In the genomic region with DNA sequence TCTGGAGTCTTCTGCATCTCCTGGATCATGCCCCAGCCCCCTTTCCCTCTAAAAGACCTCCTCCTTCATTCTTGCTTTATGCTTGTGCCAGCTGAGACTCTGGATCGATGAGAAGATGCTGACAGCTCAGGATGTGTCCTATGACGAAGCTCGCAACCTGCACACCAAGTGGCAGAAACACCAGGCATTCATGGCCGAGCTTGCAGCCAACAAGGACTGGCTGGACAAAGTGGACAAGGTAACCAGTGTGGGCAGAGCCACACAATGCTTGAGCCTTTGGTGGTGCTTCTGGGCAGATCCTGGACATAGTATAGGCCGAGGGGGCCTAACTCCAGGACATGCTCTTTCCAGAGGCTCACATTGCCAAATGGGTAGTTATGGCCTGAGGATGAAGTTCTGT, we compare ENCODE assay signal across 32 mouse cellular contexts. TPM values are rescaled to one million over a fixed set of nuclear protein-coding genes. Genes with fewer than 3 reads are reported as not detected.
"Had no signal": no experiment of that assay in that cellular context is flagged by ENCODE, and none has a peak within 500 bp of the region (broad histone marks: within the 10 kb centered on the region; RNA-seq: fewer than 3 reads in every experiment).

No protein-coding gene starts in this region.

- H3K27me3 ChIP-seq: limb, embryonic 12.5 days; limb, embryonic 13.5 days; limb, embryonic 15.5 days; liver, embryonic 13.5 days; liver, embryonic 15.5 days; lung, embryonic 15.5 days; midbrain, embryonic 12.5 days; midbrain, embryonic 13.5 days; midbrain, embryonic 15.5 days; neural tube, embryonic 12.5 days; neural tube, embryonic 13.5 days had no signal

- H3K27ac ChIP-seq: limb, embryonic 12.5 days; limb, embryonic 13.5 days; limb, embryonic 15.5 days; liver, embryonic 12.5 days; liver, embryonic 13.5 days; liver, embryonic 14.5 days; liver, embryonic 15.5 days; lung, embryonic 15.5 days; macrophage; midbrain, embryonic 10.5 days; midbrain, embryonic 12.5 days; midbrain, embryonic 13.5 days; midbrain, embryonic 15.5 days; neural tube, embryonic 12.5 days; neural tube, embryonic 13.5 days had no signal

- H3K4me2 ChIP-seq: limb, embryonic 12.5 days; limb, embryonic 13.5 days; limb, embryonic 15.5 days; liver, embryonic 11.5 days; liver, embryonic 12.5 days; liver, embryonic 13.5 days; liver, embryonic 15.5 days; lung, embryonic 14.5 days; lung, embryonic 15.5 days; midbrain, embryonic 11.5 days; midbrain, embryonic 12.5 days; midbrain, embryonic 13.5 days; midbrain, embryonic 15.5 days; neural tube, embryonic 12.5 days; neural tube, embryonic 13.5 days had no signal

- ATAC-seq: liver, embryonic 12.5 days; liver, postnatal 0 days; lung, postnatal 0 days; midbrain, embryonic 13.5 days; midbrain, embryonic 15.5 days; midbrain, embryonic 16.5 days had no signal

- H3K36me3 ChIP-seq: liver, embryonic 12.5 days; liver, embryonic 13.5 days; liver, embryonic 15.5 days; lung, embryonic 15.5 days had no signal

- H3K4me1 ChIP-seq: limb, embryonic 15.5 days; liver, embryonic 12.5 days; liver, embryonic 13.5 days; liver, embryonic 15.5 days; lung, embryonic 15.5 days; midbrain, embryonic 10.5 days; midbrain, embryonic 12.5 days; midbrain, embryonic 13.5 days; midbrain, embryonic 15.5 days; neural tube, embryonic 12.5 days; neural tube, embryonic 13.5 days had no signal

- H3K9me3 ChIP-seq: limb, embryonic 12.5 days; limb, embryonic 13.5 days; limb, embryonic 15.5 days; liver, embryonic 12.5 days; liver, embryonic 13.5 days; liver, embryonic 15.5 days; lung, embryonic 15.5 days; megakaryocyte, embryonic 14.5 days; midbrain, embryonic 10.5 days; midbrain, embryonic 12.5 days; midbrain, embryonic 13.5 days; midbrain, embryonic 15.5 days; neural tube, embryonic 12.5 days; neural tube, embryonic 13.5 days had no signal

- DNase-seq: left cerebral cortex, postnatal 4 days; liver; liver, embryonic 13.5 days; liver, postnatal 0 days; lung, adult 18-20 months; lung, adult 2 months; lung, embryonic 14.5 days; lung, postnatal 10 days; lung, postnatal 14 days; lung, postnatal 36 days; lung, postnatal 4 days; midbrain, embryonic 14.5 days had no signal

- H3K4me3 ChIP-seq: limb, embryonic 12.5 days; limb, embryonic 13.5 days; limb, embryonic 15.5 days; liver, embryonic 12.5 days; liver, embryonic 13.5 days; liver, embryonic 15.5 days; lung, embryonic 15.5 days; megakaryocyte, embryonic 14.5 days; midbrain, embryonic 10.5 days; midbrain, embryonic 12.5 days; midbrain, embryonic 13.5 days; midbrain, embryonic 15.5 days; myocyte; neural tube, embryonic 12.5 days; neural tube, embryonic 13.5 days had no signal

- H3K9ac ChIP-seq: limb, embryonic 13.5 days; limb, embryonic 15.5 days; liver, embryonic 12.5 days; liver, embryonic 13.5 days; liver, embryonic 14.5 days; liver, embryonic 15.5 days; liver, postnatal 0 days; lung, embryonic 14.5 days; lung, embryonic 15.5 days; midbrain, embryonic 12.5 days; midbrain, embryonic 13.5 days; midbrain, embryonic 15.5 days; neural tube, embryonic 12.5 days; neural tube, embryonic 13.5 days had no signal

RNA-seq across cellular contexts. Expression of a gene that starts 41.3 kb away (rescaled TPM):
- polyA plus RNA-seq: liver, embryonic 13.5 days; macrophage had no signal
